Mouse (Mus musculus) skeletal muscle tissue, adult 2 months (tissue): ENCODE results near the gene Adam6a.
"Not testable (repeated sequence)": the region's sequence is repeated elsewhere in the genome, so short reads cannot be mapped to it uniquely, and the experiment has no call there.

Source experiments
- DNase-seq: peaks from one replicate; pipeline ENCODE4 v3.0.0-alpha.2; 2012; ENCODE audit warnings: low read depth, low spot score

Adam6a gene

GRCm38 (mm10) chr12:113543608-113544007 lies at the start of gene Adam6a:
TSS of gene Adam6a (plus strand) at chr12:113543908.
- DNase-seq = not testable (repeated sequence)

GRCm38 (mm10) chr12:113525901-113526300 lies 17.8 kb upstream of the Adam6a start:
- no peak for DNase-seq

- DNase-seq = no peak
Measured at GRCm38 (mm10) chr12:113578241-113578640, 34.5 kb downstream of the Adam6a start.

- DNase-seq = no peak
Measured at GRCm38 (mm10) chr12:113588001-113588400, 44.3 kb downstream of the Adam6a start.
